Mouse (Mus musculus): ENCODE data around the gene Stpg4. TPM values are rescaled to one million over a fixed set of nuclear protein-coding genes. Genes with fewer than 3 reads are reported as not detected.

Gene Stpg4
- polyA plus RNA-seq, 1 experiment: not detected

DNA sequence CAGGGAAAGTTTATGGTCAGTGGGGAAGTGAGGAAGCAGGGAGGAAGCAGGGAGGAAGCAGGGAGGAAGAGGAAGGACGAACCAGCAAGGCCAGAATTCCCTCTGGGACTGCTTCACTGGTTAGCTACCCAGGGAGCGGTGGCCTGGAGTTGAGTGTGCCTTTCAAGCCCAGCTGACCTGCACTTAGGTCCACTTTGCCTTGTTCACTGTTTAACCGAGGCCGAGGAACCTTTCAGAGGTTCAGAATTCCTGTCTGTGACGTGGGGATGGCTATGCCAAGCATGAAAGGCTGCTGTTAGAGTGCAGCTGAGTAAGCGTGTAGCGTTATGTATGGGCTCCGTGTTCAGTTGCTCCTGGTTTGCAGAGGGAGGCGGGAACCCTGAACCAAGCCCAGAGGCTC is 54.2 kb downstream of the Stpg4 start:
- Histone ChIP-seq H3K27me3 (replicated peaks; ENCODE audit: control insufficient read depth, insufficient read depth, low read length) (no peaks in the 10 kb centered on the region), H3K4me1 (ENCODE audit: control insufficient read depth, insufficient read depth, low read length) (peaks cover 13% of the 10 kb centered on the region), H3K27ac (ENCODE audit: insufficient read depth, low read depth, low read length) (no peak overlapping the region), H3K4me3 (ENCODE audit: insufficient read depth, low read depth, low read length) (no peak overlapping the region), H3K36me3 (ENCODE audit: control insufficient read depth, insufficient read depth, low read length) (no peaks in the 10 kb centered on the region)
- peak; percentile 73 for DNase-seq
- 52% methylated on average over 9 of the region's 9 CpGs for WGBS
- no peak for TF ChIP-seq CTCF (conservative IDR thresholded peaks at IDR 0.05; ENCODE audit: insufficient read depth, insufficient read length, low read depth, low read length)
- TF ChIP-seq POLR2A (IDR thresholded peaks at IDR 0.05; ENCODE audit: low read depth, low read length): no peak

DNA sequence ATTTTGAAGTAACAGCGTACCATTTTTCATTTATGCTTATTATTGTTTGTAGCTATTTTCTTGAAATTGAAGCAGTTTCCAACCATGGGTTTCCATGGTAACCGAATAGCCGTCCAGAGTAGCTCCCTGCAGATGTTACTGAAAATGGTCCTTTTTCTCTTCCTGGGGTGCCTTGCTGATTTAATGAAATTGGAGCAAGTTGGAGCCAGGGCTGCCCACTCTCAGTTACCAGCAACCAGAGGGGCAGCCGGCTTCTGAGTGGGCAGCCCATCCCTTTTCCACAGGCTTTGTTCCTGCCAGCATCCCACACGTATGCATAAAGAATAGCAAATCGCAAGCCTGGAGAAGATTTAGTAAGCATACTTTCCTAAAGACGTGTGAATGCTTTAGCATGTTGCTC is 55.4 kb downstream of the Stpg4 start:
- Histone ChIP-seq H3K27ac (ENCODE audit: insufficient read depth, low read depth, low read length) (no peak overlapping the region), H3K4me1 (ENCODE audit: control insufficient read depth, insufficient read depth, low read length) (peaks cover 15% of the 10 kb centered on the region), H3K27me3 (replicated peaks; ENCODE audit: control insufficient read depth, insufficient read depth, low read length) (no peaks in the 10 kb centered on the region), H3K4me3 (ENCODE audit: insufficient read depth, low read depth, low read length) (no peak overlapping the region), H3K36me3 (ENCODE audit: control insufficient read depth, insufficient read depth, low read length) (no peaks in the 10 kb centered on the region)
- WGBS: 91% methylated on average over 7 of the region's 7 CpGs
- no peak for DNase-seq
- TF ChIP-seq POLR2A (IDR thresholded peaks at IDR 0.05; ENCODE audit: low read depth, low read length) (no peak), CTCF (conservative IDR thresholded peaks at IDR 0.05; ENCODE audit: insufficient read depth, insufficient read length, low read depth, low read length) (no peak)

GRCm38 (mm10) chr17:87369270-87369759 is 58.2 kb downstream of the Stpg4 start:
- no peak overlapping the region for H3K4me3 ChIP-seq (ENCODE audit: insufficient read depth, low read depth, low read length)
- H3K4me1 ChIP-seq (ENCODE audit: control insufficient read depth, insufficient read depth, low read length): peaks cover 3% of the 10 kb centered on the region; the same call in 1 of the 2 replicates
- TF ChIP-seq CTCF (conservative IDR thresholded peaks at IDR 0.05; ENCODE audit: insufficient read depth, insufficient read length, low read depth, low read length): no peak
- no peak for TF ChIP-seq POLR2A (IDR thresholded peaks at IDR 0.05; ENCODE audit: low read depth, low read length)
- no peaks in the 10 kb centered on the region for H3K36me3 ChIP-seq (ENCODE audit: control insufficient read depth, insufficient read depth, low read length)
- H3K27ac ChIP-seq (ENCODE audit: insufficient read depth, low read depth, low read length): no peak overlapping the region
- no peaks in the 10 kb centered on the region for H3K27me3 ChIP-seq (replicated peaks; ENCODE audit: control insufficient read depth, insufficient read depth, low read length)
- 83% methylated on average over 18 of the region's 18 CpGs for WGBS
- DNase-seq: no peak

DNA sequence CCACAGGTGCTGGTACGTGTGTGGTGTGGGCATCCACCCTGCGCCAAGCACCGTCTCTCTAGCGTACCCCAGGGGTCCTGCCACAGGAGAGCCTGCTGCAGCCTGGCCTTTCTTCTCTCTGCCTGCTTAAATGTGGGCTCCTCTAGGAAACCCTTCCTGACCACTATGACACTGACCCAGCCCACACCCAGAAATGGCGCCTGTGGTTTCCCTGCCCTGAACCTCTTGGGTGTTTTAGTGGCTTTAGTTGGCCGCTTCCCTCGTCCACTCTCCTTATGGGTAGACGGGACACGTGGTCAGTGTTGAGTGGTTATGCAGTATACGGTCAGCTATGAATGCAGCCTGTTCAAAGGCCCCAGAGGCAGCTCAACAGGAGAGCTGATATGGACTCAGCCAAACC is 59.1 kb downstream of the Stpg4 start:
- DNase-seq: no peak
- 88% methylated on average over 10 of the region's 10 CpGs for WGBS
- H3K4me3 ChIP-seq (ENCODE audit: insufficient read depth, low read depth, low read length): no peak overlapping the region
- H3K27ac ChIP-seq (ENCODE audit: insufficient read depth, low read depth, low read length): no peak overlapping the region
- H3K27me3 ChIP-seq (replicated peaks; ENCODE audit: control insufficient read depth, insufficient read depth, low read length): no peaks in the 10 kb centered on the region
- TF ChIP-seq CTCF (conservative IDR thresholded peaks at IDR 0.05; ENCODE audit: insufficient read depth, insufficient read length, low read depth, low read length): no peak
- H3K36me3 ChIP-seq (ENCODE audit: control insufficient read depth, insufficient read depth, low read length): no peaks in the 10 kb centered on the region
- H3K4me1 ChIP-seq (ENCODE audit: control insufficient read depth, insufficient read depth, low read length): peaks cover 3% of the 10 kb centered on the region; the same call in 1 of the 2 replicates

GRCm38 (mm10) chr17:87367640-87368039 is 59.9 kb downstream of the Stpg4 start:
- no peaks in the 10 kb centered on the region for H3K27me3 ChIP-seq (replicated peaks; ENCODE audit: control insufficient read depth, insufficient read depth, low read length)
- H3K27ac ChIP-seq (ENCODE audit: insufficient read depth, low read depth, low read length): no peak overlapping the region
- peak; percentile 67 for DNase-seq
- H3K36me3 ChIP-seq (ENCODE audit: control insufficient read depth, insufficient read depth, low read length): no peaks in the 10 kb centered on the region
- no peak for TF ChIP-seq POLR2A (IDR thresholded peaks at IDR 0.05; ENCODE audit: low read depth, low read length)
- TF ChIP-seq CTCF (conservative IDR thresholded peaks at IDR 0.05; ENCODE audit: insufficient read depth, insufficient read length, low read depth, low read length): no peak
- WGBS: 69% methylated on average over 3 of the region's 3 CpGs
- H3K4me3 ChIP-seq (ENCODE audit: insufficient read depth, low read depth, low read length): no peak overlapping the region
- H3K4me1 ChIP-seq (ENCODE audit: control insufficient read depth, insufficient read depth, low read length): peaks cover 3% of the 10 kb centered on the region; the same call in 1 of the 2 replicates

- H3K36me3 ChIP-seq (ENCODE audit: control insufficient read depth, insufficient read depth, low read length): no peaks in the 10 kb centered on the region; the same call in 1 of the 2 replicates
- no peak overlapping the region for H3K4me3 ChIP-seq (ENCODE audit: insufficient read depth, low read depth, low read length)
- 48% methylated on average over 4 of the region's 4 CpGs for WGBS
- H3K27ac ChIP-seq (ENCODE audit: insufficient read depth, low read depth, low read length): no peak overlapping the region
- DNase-seq: no peak
- no peaks in the 10 kb centered on the region for H3K27me3 ChIP-seq (replicated peaks; ENCODE audit: control insufficient read depth, insufficient read depth, low read length)
- H3K4me1 ChIP-seq (ENCODE audit: control insufficient read depth, insufficient read depth, low read length): peaks cover 3% of the 10 kb centered on the region; the same call in 1 of the 2 replicates
- TF ChIP-seq CTCF (conservative IDR thresholded peaks at IDR 0.05; ENCODE audit: insufficient read depth, insufficient read length, low read depth, low read length) (no peak), POLR2A (IDR thresholded peaks at IDR 0.05; ENCODE audit: low read depth, low read length) (no peak)
These were observed 60.3 kb downstream of the Stpg4 start for GRCm38 (mm10) chr17:87367228-87367627.

- Histone ChIP-seq H3K27me3 (replicated peaks; ENCODE audit: control insufficient read depth, insufficient read depth, low read length) (no peaks in the 10 kb centered on the region), H3K4me3 (ENCODE audit: insufficient read depth, low read depth, low read length) (no peak overlapping the region), H3K27ac (ENCODE audit: insufficient read depth, low read depth, low read length) (no peak overlapping the region), H3K36me3 (ENCODE audit: control insufficient read depth, insufficient read depth, low read length) (no peaks in the 10 kb centered on the region; the same call in 1 of the 2 replicates), H3K4me1 (ENCODE audit: control insufficient read depth, insufficient read depth, low read length) (peaks cover 3% of the 10 kb centered on the region; the same call in 1 of the 2 replicates)
- TF ChIP-seq CTCF (conservative IDR thresholded peaks at IDR 0.05; ENCODE audit: insufficient read depth, insufficient read length, low read depth, low read length) (no peak), POLR2A (IDR thresholded peaks at IDR 0.05; ENCODE audit: low read depth, low read length) (no peak)
- WGBS: 48% methylated on average over 2 of the region's 2 CpGs
- DNase-seq: no peak
These were observed 61.0 kb downstream of the Stpg4 start for GRCm38 (mm10) chr17:87366520-87366919.

Measured in kidney, adult 2 months (tissue).